Mouse (Mus musculus): ENCODE measurements around the gene Gpld1.

- TF ChIP-seq CTCF (IDR thresholded peaks at IDR 0.05; ENCODE audit: low read depth, low read length) (no peak), GATA1 (IDR thresholded peaks at IDR 0.05; ENCODE audit: borderline replicate concordance, low read length) (no peak)
Measured at GRCm38 (mm10) chr13:24958671-24959070, 15.7 kb downstream of the Gpld1 start.

Measured in G1E (cell line).